Mouse (Mus musculus): ENCODE measurements at regions not wholly inside any gene's neighbourhood (a gene's known extent, or its start where the extent isn't known, plus 50 kb on each side); places are given as distances from the start of the nearest gene placed in this dataset.
A peak's percentile ranks its signal among the peaks of the same experiment; 100 is the strongest.

DNA sequence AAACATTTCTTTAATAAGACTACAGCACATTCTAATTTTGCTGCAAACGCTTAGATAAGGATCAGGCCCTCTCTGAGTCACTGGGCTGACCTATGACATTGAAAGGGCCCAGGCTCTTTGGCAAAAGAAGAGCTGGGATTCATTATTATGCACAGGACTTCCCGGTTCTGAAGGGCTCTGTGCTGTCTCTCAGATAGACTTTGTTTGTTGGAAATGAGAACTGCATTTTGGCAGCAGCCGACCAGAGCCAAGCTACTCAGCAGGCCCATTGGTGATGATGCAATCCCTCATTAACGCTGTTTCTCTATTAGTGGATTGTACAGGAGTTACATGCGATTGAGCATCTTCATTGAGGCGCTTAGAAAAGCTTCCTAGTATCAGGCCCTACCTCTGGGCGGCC, 204.9 kb upstream of the Sox2 start:
- Histone ChIP-seq H3K9me3 (replicated peaks; ENCODE audit: control insufficient read depth, insufficient read depth, low read length, poor library complexity, severe bottlenecking) (peaks cover 4% of the 10 kb centered on the region; the same call in 1 of the 2 replicates), H3K9ac (ENCODE audit: low read depth, poor library complexity, severe bottlenecking) (0 out of 2 replicates have a peak overlapping the region, but pooled peaks have one; percentile 12), H3K4me1 (ENCODE audit: control insufficient read depth, insufficient read depth, low read length) (peaks cover 6% of the 10 kb centered on the region), H3K36me3 (ENCODE audit: control insufficient read depth, insufficient read depth, low read length, poor library complexity, severe bottlenecking) (no peaks in the 10 kb centered on the region), H3K4me3 (ENCODE audit: low read depth, low read length) (no peak overlapping the region), H3K27ac (ENCODE audit: insufficient read depth, low read length) (0 out of 2 replicates have a peak overlapping the region, but pooled peaks have one; percentile 28), H3K27me3 (ENCODE audit: control insufficient read depth, insufficient read depth, low read length, poor library complexity, severe bottlenecking) (no peaks in the 10 kb centered on the region)
- TF ChIP-seq POLR2A (IDR thresholded peaks at IDR 0.05; ENCODE audit: insufficient read depth, low read length), result no peak
- no peak for TF ChIP-seq CTCF (IDR thresholded peaks at IDR 0.05; ENCODE audit: low read depth, low read length)
- no peak for TF ChIP-seq EP300 (IDR thresholded peaks at IDR 0.05; ENCODE audit: insufficient read depth, low read depth, low read length)

DNA sequence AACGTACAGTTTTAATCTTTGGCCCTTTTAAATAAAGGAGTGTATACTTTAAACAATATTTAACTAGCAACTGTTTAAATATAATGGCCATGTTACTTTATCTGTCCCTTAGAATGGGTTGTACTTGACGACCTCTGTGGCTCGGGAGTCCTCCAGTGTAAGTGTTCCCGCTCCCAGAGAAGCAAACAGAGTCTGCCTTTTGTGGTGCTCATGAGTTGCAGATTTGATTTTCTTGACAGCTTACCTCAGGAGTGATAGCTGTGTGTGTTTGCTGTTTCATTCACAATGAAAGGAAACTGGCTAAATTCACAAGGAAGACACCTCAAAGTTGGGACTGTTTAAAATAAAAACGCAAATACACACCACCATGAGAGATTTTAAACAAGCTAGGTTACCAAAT, 205.4 kb upstream of the Sox2 start:
- Histone ChIP-seq H3K9me3 (replicated peaks; ENCODE audit: control insufficient read depth, insufficient read depth, low read length, poor library complexity, severe bottlenecking) (peaks cover 4% of the 10 kb centered on the region; the same call in 1 of the 2 replicates), H3K27me3 (ENCODE audit: control insufficient read depth, insufficient read depth, low read length, poor library complexity, severe bottlenecking) (no peaks in the 10 kb centered on the region), H3K27ac (ENCODE audit: insufficient read depth, low read length) (no peak overlapping the region), H3K4me3 (ENCODE audit: low read depth, low read length) (no peak overlapping the region), H3K36me3 (ENCODE audit: control insufficient read depth, insufficient read depth, low read length, poor library complexity, severe bottlenecking) (no peaks in the 10 kb centered on the region), H3K4me1 (ENCODE audit: control insufficient read depth, insufficient read depth, low read length) (peaks cover 6% of the 10 kb centered on the region), H3K9ac (ENCODE audit: low read depth, poor library complexity, severe bottlenecking) (no peak overlapping the region)
- TF ChIP-seq CTCF (IDR thresholded peaks at IDR 0.05; ENCODE audit: low read depth, low read length), result no peak
- no peak for TF ChIP-seq EP300 (IDR thresholded peaks at IDR 0.05; ENCODE audit: insufficient read depth, low read depth, low read length)
- no peak for TF ChIP-seq POLR2A (IDR thresholded peaks at IDR 0.05; ENCODE audit: insufficient read depth, low read length)

DNA sequence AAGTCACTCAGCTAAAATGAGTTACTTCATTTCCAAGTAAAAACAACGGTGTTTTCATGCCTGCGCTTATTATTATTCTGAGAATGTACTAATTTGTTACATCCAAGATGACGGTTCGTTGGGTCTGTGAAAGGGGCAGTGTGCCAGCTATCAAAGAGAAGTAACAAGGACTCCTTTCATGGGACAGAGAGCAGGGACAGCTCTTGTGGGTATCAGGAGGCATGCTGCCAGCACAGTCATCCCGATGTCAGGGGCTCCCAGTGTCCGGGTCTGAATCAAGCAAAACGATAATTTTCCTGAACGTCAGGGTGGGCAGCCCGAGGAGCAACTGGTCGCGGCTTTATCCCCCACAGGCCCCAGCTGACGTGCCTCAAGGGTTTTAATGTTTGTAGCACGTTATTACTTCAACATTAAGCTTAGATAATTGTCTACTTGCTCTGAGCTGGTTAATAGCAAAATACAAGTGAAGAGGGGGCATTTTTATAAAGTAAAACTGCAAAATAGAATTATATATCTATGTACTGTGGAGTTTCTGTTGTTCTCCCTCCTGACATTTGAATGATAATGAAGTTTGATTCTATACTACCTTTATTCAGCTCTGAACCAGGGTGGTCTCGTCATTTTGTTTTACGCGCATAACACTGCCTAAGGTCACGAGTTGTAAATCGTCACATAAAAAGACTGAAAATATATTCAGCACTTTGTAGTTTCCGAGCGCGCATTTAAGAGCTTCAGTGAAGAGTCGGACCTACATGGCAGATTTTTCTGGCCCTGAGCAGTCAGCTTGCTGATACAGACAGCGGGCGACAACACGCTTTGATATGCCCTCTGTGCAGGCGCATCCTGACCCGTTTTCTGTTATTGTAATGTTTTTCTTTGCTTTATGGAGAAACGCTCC, 206.2 kb upstream of the Sox2 start:
- Histone ChIP-seq H3K27ac (ENCODE audit: insufficient read depth, low read length) (no peak overlapping the region), H3K36me3 (ENCODE audit: control insufficient read depth, insufficient read depth, low read length, poor library complexity, severe bottlenecking) (no peaks in the 10 kb centered on the region), H3K9ac (ENCODE audit: low read depth, poor library complexity, severe bottlenecking) (peak overlapping the region; percentile 21; the same call in 1 of the 2 replicates), H3K4me3 (ENCODE audit: low read depth, low read length) (no peak overlapping the region), H3K9me3 (replicated peaks; ENCODE audit: control insufficient read depth, insufficient read depth, low read length, poor library complexity, severe bottlenecking) (peaks cover 4% of the 10 kb centered on the region; the same call in 1 of the 2 replicates), H3K27me3 (ENCODE audit: control insufficient read depth, insufficient read depth, low read length, poor library complexity, severe bottlenecking) (no peaks in the 10 kb centered on the region), H3K4me1 (ENCODE audit: control insufficient read depth, insufficient read depth, low read length) (peaks cover 6% of the 10 kb centered on the region)
- no peak for TF ChIP-seq CTCF (IDR thresholded peaks at IDR 0.05; ENCODE audit: low read depth, low read length)
- TF ChIP-seq POLR2A (IDR thresholded peaks at IDR 0.05; ENCODE audit: insufficient read depth, low read length), result no peak

DNA sequence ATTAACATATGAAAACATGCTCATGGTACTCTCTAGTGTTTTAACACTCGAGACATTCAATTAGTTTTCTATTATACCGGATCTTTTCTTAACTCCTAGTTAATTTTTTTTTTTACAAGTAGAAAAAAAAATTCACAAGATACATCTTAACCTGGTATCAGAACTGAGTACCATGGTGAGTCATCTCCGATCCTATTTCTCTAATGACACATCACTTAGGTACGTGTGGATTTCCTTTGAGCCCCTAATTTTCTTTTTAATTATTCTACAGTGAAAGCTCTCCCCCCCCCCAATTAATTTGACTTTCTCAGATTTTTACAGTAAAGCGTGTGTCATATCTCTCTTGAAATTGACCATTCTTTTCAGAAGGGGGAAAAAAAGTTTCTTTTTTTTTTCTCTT, 206.9 kb upstream of the Sox2 start:
- H3K4me1 ChIP-seq (ENCODE audit: control insufficient read depth, insufficient read depth, low read length), result peaks cover 6% of the 10 kb centered on the region
- H3K9ac ChIP-seq (ENCODE audit: low read depth, poor library complexity, severe bottlenecking), result no peak overlapping the region
- TF ChIP-seq CTCF (IDR thresholded peaks at IDR 0.05; ENCODE audit: low read depth, low read length), result no peak
- TF ChIP-seq EP300 (IDR thresholded peaks at IDR 0.05; ENCODE audit: insufficient read depth, low read depth, low read length), result no peak
- no peak for TF ChIP-seq POLR2A (IDR thresholded peaks at IDR 0.05; ENCODE audit: insufficient read depth, low read length)
- H3K36me3 ChIP-seq (ENCODE audit: control insufficient read depth, insufficient read depth, low read length, poor library complexity, severe bottlenecking), result no peaks in the 10 kb centered on the region
- no peak overlapping the region for H3K27ac ChIP-seq (ENCODE audit: insufficient read depth, low read length)
- no peaks in the 10 kb centered on the region for H3K27me3 ChIP-seq (ENCODE audit: control insufficient read depth, insufficient read depth, low read length, poor library complexity, severe bottlenecking)
- no peak overlapping the region for H3K4me3 ChIP-seq (ENCODE audit: low read depth, low read length)
- peaks cover 4% of the 10 kb centered on the region; the same call in 1 of the 2 replicates for H3K9me3 ChIP-seq (replicated peaks; ENCODE audit: control insufficient read depth, insufficient read depth, low read length, poor library complexity, severe bottlenecking)

DNA sequence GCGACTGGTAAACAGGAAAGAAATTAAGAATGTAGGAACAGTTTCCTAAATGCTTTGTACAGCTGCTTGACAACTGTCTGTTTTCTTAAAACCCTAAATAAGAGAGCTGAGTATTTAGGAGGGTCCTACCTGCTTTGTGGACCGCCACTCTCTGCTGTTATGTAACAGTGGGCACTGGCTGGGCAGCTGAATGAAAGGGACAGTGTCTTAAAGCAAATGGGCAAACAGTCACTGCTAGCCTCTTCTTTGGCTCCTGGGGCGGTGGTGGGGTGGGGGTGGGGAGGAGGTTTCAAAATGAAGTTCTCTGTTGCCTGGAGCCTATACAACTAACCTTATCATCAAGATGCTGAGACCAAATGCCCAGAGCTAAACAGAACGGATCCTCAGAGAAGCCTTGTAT, 208.4 kb upstream of the Sox2 start:
- no peaks in the 10 kb centered on the region for H3K36me3 ChIP-seq (ENCODE audit: control insufficient read depth, insufficient read depth, low read length, poor library complexity, severe bottlenecking)
- no peak overlapping the region for H3K9ac ChIP-seq (ENCODE audit: low read depth, poor library complexity, severe bottlenecking)
- no peak overlapping the region for H3K4me3 ChIP-seq (ENCODE audit: low read depth, low read length)
- H3K4me1 ChIP-seq (ENCODE audit: control insufficient read depth, insufficient read depth, low read length), result peaks cover 6% of the 10 kb centered on the region
- no peak overlapping the region for H3K27ac ChIP-seq (ENCODE audit: insufficient read depth, low read length)
- no peaks in the 10 kb centered on the region for H3K27me3 ChIP-seq (ENCODE audit: control insufficient read depth, insufficient read depth, low read length, poor library complexity, severe bottlenecking)
- H3K9me3 ChIP-seq (replicated peaks; ENCODE audit: control insufficient read depth, insufficient read depth, low read length, poor library complexity, severe bottlenecking), result no peaks in the 10 kb centered on the region
- TF ChIP-seq EP300 (IDR thresholded peaks at IDR 0.05; ENCODE audit: insufficient read depth, low read depth, low read length) (no peak), CTCF (IDR thresholded peaks at IDR 0.05; ENCODE audit: low read depth, low read length) (no peak), POLR2A (IDR thresholded peaks at IDR 0.05; ENCODE audit: insufficient read depth, low read length) (no peak)

DNA sequence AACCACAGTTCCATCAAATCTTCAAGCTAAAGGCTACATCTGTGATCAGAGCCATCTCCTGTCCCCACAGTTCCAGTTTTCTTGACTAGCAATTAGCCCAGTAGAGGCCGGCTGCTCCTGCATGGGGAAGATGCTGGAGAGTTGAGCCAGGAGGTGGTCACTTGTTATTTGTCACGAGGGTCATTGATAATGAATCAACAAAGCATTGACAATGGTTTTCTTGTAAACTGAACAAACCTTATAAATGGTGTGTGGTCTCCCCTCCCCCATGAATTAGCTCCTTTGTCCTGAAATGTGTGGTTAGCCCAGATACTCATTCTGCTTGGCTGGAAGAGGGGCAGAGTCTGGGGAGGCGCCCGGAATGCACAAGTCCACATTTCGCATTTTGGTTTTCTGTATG, 208.9 kb upstream of the Sox2 start:
- Histone ChIP-seq H3K36me3 (ENCODE audit: control insufficient read depth, insufficient read depth, low read length, poor library complexity, severe bottlenecking) (no peaks in the 10 kb centered on the region), H3K9me3 (replicated peaks; ENCODE audit: control insufficient read depth, insufficient read depth, low read length, poor library complexity, severe bottlenecking) (no peaks in the 10 kb centered on the region), H3K9ac (ENCODE audit: low read depth, poor library complexity, severe bottlenecking) (no peak overlapping the region), H3K27ac (ENCODE audit: insufficient read depth, low read length) (no peak overlapping the region; the same call in 1 of the 2 replicates), H3K4me1 (ENCODE audit: control insufficient read depth, insufficient read depth, low read length) (peaks cover 6% of the 10 kb centered on the region), H3K27me3 (ENCODE audit: control insufficient read depth, insufficient read depth, low read length, poor library complexity, severe bottlenecking) (no peaks in the 10 kb centered on the region), H3K4me3 (ENCODE audit: low read depth, low read length) (no peak overlapping the region)
- TF ChIP-seq CTCF (IDR thresholded peaks at IDR 0.05; ENCODE audit: low read depth, low read length), result no peak
- no peak for TF ChIP-seq POLR2A (IDR thresholded peaks at IDR 0.05; ENCODE audit: insufficient read depth, low read length)
- no peak for TF ChIP-seq EP300 (IDR thresholded peaks at IDR 0.05; ENCODE audit: insufficient read depth, low read depth, low read length)

Data from ES-Bruce4 (cell line).